8 mouse cellular contexts compared by ENCODE assay signal in the genomic region with DNA sequence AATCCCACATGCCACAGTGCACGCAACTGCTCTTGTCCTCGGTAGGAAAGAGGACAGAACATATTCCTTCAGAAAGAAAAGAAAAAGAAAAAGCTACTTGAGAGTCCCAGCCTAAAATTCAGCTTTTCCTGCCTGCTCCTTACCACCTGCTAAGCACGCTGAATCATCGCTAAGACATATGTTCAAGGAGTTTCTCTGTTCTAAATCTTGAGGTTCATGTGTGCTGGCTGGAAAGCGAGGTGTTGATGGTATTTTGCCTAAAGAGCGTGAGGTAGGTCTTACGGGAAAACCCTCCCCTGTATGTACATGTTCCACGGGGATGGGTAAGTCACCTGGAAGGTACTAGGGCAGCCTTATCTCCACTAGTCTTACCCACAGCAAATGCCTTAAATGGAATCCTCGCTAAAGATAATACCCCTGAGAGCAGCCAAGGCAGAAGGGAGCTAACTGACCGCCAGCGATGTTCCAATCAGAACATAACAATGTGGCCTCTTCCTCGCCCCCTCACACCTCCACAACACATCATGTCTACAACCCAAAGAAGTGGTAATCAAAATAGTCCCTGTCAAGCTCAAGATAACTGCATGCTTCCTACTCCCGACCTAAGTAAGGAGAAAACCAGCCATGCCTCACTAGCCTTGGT. TPM values are rescaled to one million over a fixed set of nuclear protein-coding genes. Genes with fewer than 3 reads are reported as not detected.
DNase-seq lines count a peak whose midpoint lies in the region; ATAC-seq and TF ChIP-seq lines count a peak whose summit lies in the region.

No protein-coding gene starts in this region.

- no peaks in the 10 kb centered on the region for H3K9me3 ChIP-seq in lung, postnatal 0 days (ENCODE audit: low read length)
- no peaks in the 10 kb centered on the region for H3K9me3 ChIP-seq in limb, embryonic 14.5 days (ENCODE audit: control insufficient read depth, low read length)
- H3K9me3 ChIP-seq in stomach, embryonic 15.5 days: no peaks in the 10 kb centered on the region

- H3K9ac ChIP-seq in lung, postnatal 0 days (replicated peaks; ENCODE audit: low read depth): no peak overlapping the region
- no peak overlapping the region for H3K9ac ChIP-seq in limb, embryonic 14.5 days (ENCODE audit: low read depth, low read length, severe bottlenecking)
- H3K9ac ChIP-seq in stomach, embryonic 15.5 days: no peak overlapping the region

- H3K4me1 ChIP-seq in cerebellum, adult 2 months (ENCODE audit: control insufficient read depth, insufficient read depth, low read length): peaks cover 19% of the 10 kb centered on the region
- H3K4me1 ChIP-seq in lung, postnatal 0 days (ENCODE audit: insufficient read depth, low read depth, low read length): peaks cover 6% of the 10 kb centered on the region; the same call in 1 of the 2 replicates
- peaks cover 8% of the 10 kb centered on the region for H3K4me1 ChIP-seq in limb, embryonic 14.5 days (ENCODE audit: control insufficient read depth, insufficient read depth, low read length)
- peaks cover 18% of the 10 kb centered on the region for H3K4me1 ChIP-seq in stomach, embryonic 15.5 days

- no peak for ATAC-seq in lung, postnatal 0 days
- ATAC-seq in limb, embryonic 14.5 days (ENCODE audit: low FRiP score, low read depth): no peak
- no peak for ATAC-seq in stomach, embryonic 15.5 days (ENCODE audit: insufficient read depth, low FRiP score, low read depth)

- no peaks in the 10 kb centered on the region for H3K27me3 ChIP-seq in cerebellum, adult 2 months (ENCODE audit: control insufficient read depth, insufficient read depth, low read length)
- no peaks in the 10 kb centered on the region for H3K27me3 ChIP-seq in lung, postnatal 0 days (replicated peaks; ENCODE audit: insufficient read depth, low read length)
- no peaks in the 10 kb centered on the region for H3K27me3 ChIP-seq in limb, embryonic 14.5 days (ENCODE audit: control insufficient read depth, insufficient read depth, low read length)
- no peaks in the 10 kb centered on the region for H3K27me3 ChIP-seq in stomach, embryonic 15.5 days (replicated peaks)

- no peak for TF ChIP-seq POLR2A in cerebellum, adult 2 months (IDR thresholded peaks at IDR 0.05; ENCODE audit: borderline replicate concordance, insufficient read depth, low read length)
- TF ChIP-seq POLR2A in limb, embryonic 14.5 days (IDR thresholded peaks at IDR 0.05; ENCODE audit: borderline replicate concordance, extremely low read depth, insufficient read depth, insufficient read length): no peak

- WGBS in cerebellum, adult 2 months: 77% methylated on average over 13 of the region's 13 CpGs
- 78% methylated on average over 13 of the region's 13 CpGs for WGBS in lung, postnatal 0 days
- 90% methylated on average over 13 of the region's 13 CpGs for WGBS in limb, embryonic 14.5 days
- WGBS in stomach, embryonic 15.5 days: 78% methylated on average over 13 of the region's 13 CpGs

- no peak for TF ChIP-seq EP300 in lung, postnatal 0 days (IDR thresholded peaks at IDR 0.05)

- H3K27ac ChIP-seq in cerebellum, adult 2 months (ENCODE audit: insufficient read depth, low read length): no peak overlapping the region
- H3K27ac ChIP-seq in lung, postnatal 0 days (ENCODE audit: low read length): no peak overlapping the region
- H3K27ac ChIP-seq in limb, embryonic 14.5 days (replicated peaks; ENCODE audit: low read depth, low read length): no peak overlapping the region
- no peak overlapping the region for H3K27ac ChIP-seq in stomach, embryonic 15.5 days

- peak overlapping the region; percentile 64 for H3K4me3 ChIP-seq in cerebellum, adult 2 months (replicated peaks; ENCODE audit: insufficient read depth, low read depth, low read length)
- H3K4me3 ChIP-seq in lung, postnatal 0 days (ENCODE audit: low read depth, low read length): peak overlapping the region; percentile 81; the same call in 1 of the 2 replicates
- peak overlapping the region; percentile 84 for H3K4me3 ChIP-seq in limb, embryonic 14.5 days (replicated peaks; ENCODE audit: low read length)
- H3K4me3 ChIP-seq in stomach, embryonic 15.5 days (replicated peaks): peak overlapping the region; percentile 69

- no peak for DNase-seq in cerebellum, adult 2 months
- no peak for DNase-seq in cerebellum, postnatal 10 days
- no peak for DNase-seq in lung, postnatal 0 days (ENCODE audit: low spot score)
- no peak for DNase-seq in lung, postnatal 25 days (ENCODE audit: low spot score)
- no peak for DNase-seq in limb, embryonic 14.5 days (ENCODE audit: low spot score)
- no peak for DNase-seq in urinary bladder, postnatal 25 days (ENCODE audit: low spot score)
- DNase-seq in embryo, embryonic 11 days: no peak

- peak overlapping the region; percentile 94 for H3K4me2 ChIP-seq in lung, postnatal 0 days (replicated peaks; ENCODE audit: low read depth, low read length)
- H3K4me2 ChIP-seq in limb, embryonic 14.5 days (replicated peaks; ENCODE audit: low read depth, low read length, severe bottlenecking): peak overlapping the region; percentile 69
- peak overlapping the region; percentile 82 for H3K4me2 ChIP-seq in stomach, embryonic 15.5 days

- no peak for TF ChIP-seq CTCF in cerebellum, adult 2 months (IDR thresholded peaks at IDR 0.05; ENCODE audit: borderline replicate concordance, insufficient read depth, low read depth, low read length)
- no peak for TF ChIP-seq CTCF in lung, postnatal 0 days (IDR thresholded peaks at IDR 0.05)

- peaks cover 7% of the 10 kb centered on the region; the same call in 1 of the 2 replicates for H3K36me3 ChIP-seq in lung, postnatal 0 days (ENCODE audit: insufficient read depth, low read length)
- peaks cover 28% of the 10 kb centered on the region for H3K36me3 ChIP-seq in limb, embryonic 14.5 days (ENCODE audit: control insufficient read depth, insufficient read depth, low read length)
- H3K36me3 ChIP-seq in stomach, embryonic 15.5 days: peaks cover 8% of the 10 kb centered on the region; the same call in 1 of the 2 replicates

RNA-seq across cellular contexts. Expression of gene Pip4k2c, which starts 1.3 kb away (rescaled TPM):
- polyA plus RNA-seq in cerebellum, adult 2 months (2012; rRNA removed): 58.8 and 64.1 TPM in 2 replicates
- 31.0 and 35.1 TPM in 2 replicates for polyA plus RNA-seq in lung, postnatal 0 days (2015; fragmentation: Nextera tagmentation; extraction: Ambion mirVana)
- polyA plus RNA-seq in limb, embryonic 14.5 days (2012; rRNA removed): 33.1 and 37.5 TPM in 2 replicates
- polyA plus RNA-seq in limb, embryonic 14.5 days (2014; fragmentation: Nextera tagmentation; extraction: Ambion mirVana): 22.0 and 23.3 TPM in 2 replicates
- polyA plus RNA-seq in stomach, embryonic 15.5 days (2015; fragmentation: Nextera tagmentation; extraction: Ambion mirVana): 29.9 and 32.3 TPM in 2 replicates

RNA-seq across cellular contexts. Expression of gene Dtx3, which starts 14.5 kb away (rescaled TPM):
- polyA plus RNA-seq in cerebellum, adult 2 months (2012; rRNA removed): 321 and 339 TPM in 2 replicates
- 47.5 and 47.8 TPM in 2 replicates for polyA plus RNA-seq in lung, postnatal 0 days (2015; fragmentation: Nextera tagmentation; extraction: Ambion mirVana)
- polyA plus RNA-seq in limb, embryonic 14.5 days (2012; rRNA removed): 565 and 712 TPM in 2 replicates
- polyA plus RNA-seq in limb, embryonic 14.5 days (2014; fragmentation: Nextera tagmentation; extraction: Ambion mirVana): 157 and 184 TPM in 2 replicates
- polyA plus RNA-seq in stomach, embryonic 15.5 days (2015; fragmentation: Nextera tagmentation; extraction: Ambion mirVana): 90.4 and 106 TPM in 2 replicates

RNA-seq across cellular contexts. Expression of gene Arhgef25, which starts 20.2 kb away (rescaled TPM):
- polyA plus RNA-seq in cerebellum, adult 2 months (2012; rRNA removed): 105 and 117 TPM in 2 replicates
- 27.9 and 37.1 TPM in 2 replicates for polyA plus RNA-seq in lung, postnatal 0 days (2015; fragmentation: Nextera tagmentation; extraction: Ambion mirVana)
- 228 and 246 TPM in 2 replicates for polyA plus RNA-seq in limb, embryonic 14.5 days (2012; rRNA removed)
- polyA plus RNA-seq in limb, embryonic 14.5 days (2014; fragmentation: Nextera tagmentation; extraction: Ambion mirVana): 86.8 and 113 TPM in 2 replicates
- 65.9 and 69.9 TPM in 2 replicates for polyA plus RNA-seq in stomach, embryonic 15.5 days (2015; fragmentation: Nextera tagmentation; extraction: Ambion mirVana)

RNA-seq across cellular contexts. Expression of gene Slc26a10, which starts 29.6 kb away (rescaled TPM):
- polyA plus RNA-seq in cerebellum, adult 2 months (2012; rRNA removed): 3.1 and 3.3 TPM in 2 replicates
- 1.0 and 1.1 TPM in 2 replicates for polyA plus RNA-seq in lung, postnatal 0 days (2015; fragmentation: Nextera tagmentation; extraction: Ambion mirVana)
- 2.9 and 3.7 TPM in 2 replicates for polyA plus RNA-seq in limb, embryonic 14.5 days (2012; rRNA removed)
- 0.81 and 1.2 TPM in 2 replicates for polyA plus RNA-seq in limb, embryonic 14.5 days (2014; fragmentation: Nextera tagmentation; extraction: Ambion mirVana)
- polyA plus RNA-seq in stomach, embryonic 15.5 days (2015; fragmentation: Nextera tagmentation; extraction: Ambion mirVana): 1.1 and 1.3 TPM in 2 replicates

RNA-seq across cellular contexts. Expression of gene B4galnt1, which starts 45.0 kb away (rescaled TPM):
- 81.9 and 83.6 TPM in 2 replicates for polyA plus RNA-seq in cerebellum, adult 2 months (2012; rRNA removed)
- polyA plus RNA-seq in lung, postnatal 0 days (2015; fragmentation: Nextera tagmentation; extraction: Ambion mirVana): 9.1 and 9.6 TPM in 2 replicates
- 12.1 and 15.0 TPM in 2 replicates for polyA plus RNA-seq in limb, embryonic 14.5 days (2012; rRNA removed)
- 10.8 and 11.8 TPM in 2 replicates for polyA plus RNA-seq in limb, embryonic 14.5 days (2014; fragmentation: Nextera tagmentation; extraction: Ambion mirVana)
- polyA plus RNA-seq in stomach, embryonic 15.5 days (2015; fragmentation: Nextera tagmentation; extraction: Ambion mirVana): 29.4 and 31.4 TPM in 2 replicates
